Mouse (Mus musculus) thymus, postnatal 10 days (tissue): ENCODE results near the gene Rgs2.
A peak's percentile ranks its signal among the peaks of the same experiment; 100 is the strongest.

Experiments used
- DNase-seq, 2 experiments: peaks; one replicate each; pipeline ENCODE4 v3.0.0; 2021; ENCODE audit warnings: low spot score in 2 of 2

Rgs2 gene

DNA sequence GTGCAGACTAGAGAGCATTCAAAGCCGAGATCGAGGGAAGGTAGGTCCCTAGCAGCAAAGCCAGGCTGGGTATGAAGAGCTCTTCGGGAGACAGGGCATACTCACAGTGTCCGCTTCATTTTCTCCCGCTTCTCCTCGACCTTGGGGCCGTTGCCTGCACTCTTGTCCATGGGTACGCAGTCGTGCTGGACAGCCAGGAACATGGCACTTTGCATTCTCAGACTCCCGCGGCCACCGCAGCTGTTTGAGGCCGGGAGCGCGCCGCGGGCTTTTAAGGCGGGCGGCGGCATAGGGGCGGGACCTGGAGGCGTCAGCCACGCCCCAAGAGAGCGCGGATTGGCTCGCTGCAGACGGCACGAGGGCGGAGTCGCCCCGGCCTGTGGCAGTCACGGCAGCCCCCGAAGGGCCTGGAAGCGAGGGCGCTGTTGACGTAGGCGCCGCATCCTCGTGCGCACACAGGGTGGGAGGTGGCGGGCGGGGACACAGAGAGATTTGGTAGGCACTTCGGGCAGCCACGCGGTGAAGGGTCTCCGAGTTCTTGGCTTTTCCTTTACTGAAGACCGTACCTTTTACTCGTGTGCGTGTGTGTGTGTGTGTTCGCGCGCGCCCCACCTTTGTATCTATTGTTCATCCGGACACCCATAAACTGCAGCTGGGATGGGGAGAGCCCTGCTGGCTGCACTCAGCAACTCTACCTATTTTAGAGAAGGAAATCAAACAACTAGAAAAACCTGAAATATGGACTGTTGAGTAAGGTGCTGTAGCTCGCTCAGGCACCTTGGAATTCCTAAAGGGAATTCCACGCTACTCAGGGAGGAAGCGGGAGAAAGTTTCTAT, at the start of gene Rgs2:
TSS of gene Rgs2 (minus strand) at position 258 of the 837 bp plus-strand sequence.
- DNase-seq = peak; percentile 95 to 97

DNA sequence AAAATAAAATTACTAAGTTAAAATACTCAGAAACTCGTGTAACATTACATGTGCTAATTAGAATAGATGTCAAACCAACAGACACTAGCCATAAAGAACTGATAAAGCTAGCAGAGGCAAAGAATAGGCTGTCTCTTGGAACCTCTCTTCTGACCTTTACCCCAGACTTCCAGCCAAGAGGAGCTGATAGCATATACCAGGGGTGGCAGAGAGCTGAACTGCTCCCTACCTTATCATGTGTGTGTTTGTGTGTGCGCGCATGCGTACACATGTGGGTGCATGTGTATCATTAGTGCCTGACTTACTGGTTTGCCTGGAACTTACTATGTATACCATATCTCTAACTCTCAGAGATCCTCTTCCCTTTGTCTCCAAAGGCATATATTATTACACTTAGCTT, 49.4 kb upstream of the Rgs2 start:
- DNase-seq = no peak

DNA sequence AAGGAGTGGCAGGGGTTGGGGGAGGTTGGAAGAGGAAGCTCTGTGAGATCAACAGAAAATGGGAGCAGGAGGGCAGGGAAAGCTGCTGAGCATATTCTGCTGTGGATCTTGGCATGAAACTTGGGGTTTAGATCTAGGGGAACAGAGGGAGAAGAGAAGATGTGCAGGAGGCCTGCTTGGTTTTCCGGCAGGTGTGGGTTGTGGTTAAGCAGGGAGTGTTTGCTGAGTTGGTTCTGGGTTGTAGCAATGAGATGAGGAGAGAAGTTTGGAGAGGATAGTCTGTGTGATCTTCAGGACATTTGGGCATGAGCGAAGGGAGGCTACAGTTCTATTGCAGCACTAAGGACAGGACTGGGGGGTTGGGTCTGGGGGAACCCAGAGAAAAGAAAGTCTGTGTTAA, 37.9 kb upstream of the Rgs2 start:
- DNase-seq = peak; percentile 41 to 44

- DNase-seq = no peak
These were observed 29.5 kb upstream of the Rgs2 start for GRCm38 (mm10) chr1:144033498-144033897.

GRCm38 (mm10) chr1:144030499-144030898, 26.5 kb upstream of the Rgs2 start:
- DNase-seq = no peak

DNA sequence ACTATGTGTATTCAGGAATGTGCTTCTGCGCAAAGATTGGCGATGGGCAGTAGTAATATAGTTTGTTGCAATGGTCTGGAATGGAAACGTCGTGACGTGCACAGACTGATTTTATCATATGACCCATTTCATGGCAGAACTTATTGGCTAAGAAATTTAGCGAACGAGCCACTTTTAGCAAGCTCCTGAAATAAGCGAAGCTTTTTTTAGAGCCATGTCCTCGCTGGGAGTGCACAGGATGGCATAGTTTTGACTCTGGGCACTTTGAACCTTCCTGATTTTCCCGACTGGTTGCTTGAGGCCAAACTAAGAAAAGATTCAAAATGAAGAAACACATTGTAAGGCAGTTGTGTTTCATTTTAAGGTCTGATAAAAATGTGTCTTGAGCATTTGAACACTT, 25.7 kb upstream of the Rgs2 start:
- no peak for DNase-seq

GRCm38 (mm10) chr1:144018417-144018958, 14.5 kb upstream of the Rgs2 start:
- DNase-seq = no peak

DNA sequence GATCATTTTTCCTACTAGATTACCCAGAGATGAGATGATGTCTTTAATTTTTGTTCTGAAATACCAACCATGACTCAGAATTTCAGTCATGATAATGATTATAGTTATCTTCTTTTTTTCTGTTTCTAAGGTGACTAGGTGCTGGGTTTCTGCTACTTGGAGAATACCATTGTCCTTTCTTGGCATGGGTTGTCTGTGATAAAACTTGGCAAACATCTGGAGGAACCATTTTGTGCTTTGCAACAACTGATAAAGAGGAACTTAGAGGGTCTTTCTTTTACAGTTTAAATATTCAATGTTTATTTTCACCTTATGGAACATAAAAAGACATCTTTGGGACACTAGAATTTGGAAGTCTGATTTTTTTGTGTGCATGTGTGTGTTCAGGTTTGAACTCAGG, 10.0 kb upstream of the Rgs2 start:
- no peak for DNase-seq

GRCm38 (mm10) chr1:144007341-144007740, 3.4 kb upstream of the Rgs2 start:
- no peak for DNase-seq

DNA sequence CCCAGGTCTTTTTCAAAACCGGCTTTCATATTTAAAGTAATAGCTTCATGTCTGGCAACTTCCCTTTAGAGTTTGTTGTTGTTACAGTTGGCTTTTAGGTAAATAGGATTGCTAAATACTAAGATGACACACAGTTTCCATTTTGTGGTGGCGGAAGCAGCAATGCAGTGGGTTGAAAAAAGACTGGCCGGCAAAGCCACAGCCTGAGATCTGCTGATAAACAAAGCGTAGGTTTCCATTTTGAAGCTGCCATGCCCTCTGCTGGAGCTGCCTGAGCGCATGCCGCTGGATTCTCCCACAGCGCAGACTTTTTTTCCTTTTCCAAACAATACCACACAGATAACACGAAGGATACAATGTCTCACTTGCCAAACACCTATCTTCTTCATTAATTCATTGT, 2.6 kb upstream of the Rgs2 start:
- peak; percentile 31 to 58 for DNase-seq

GRCm38 (mm10) chr1:144005648-144006047, 1.7 kb upstream of the Rgs2 start:
- no peak for DNase-seq

GRCm38 (mm10) chr1:144004741-144005140, 780 bp upstream of the Rgs2 start:
- no peak for DNase-seq

DNA sequence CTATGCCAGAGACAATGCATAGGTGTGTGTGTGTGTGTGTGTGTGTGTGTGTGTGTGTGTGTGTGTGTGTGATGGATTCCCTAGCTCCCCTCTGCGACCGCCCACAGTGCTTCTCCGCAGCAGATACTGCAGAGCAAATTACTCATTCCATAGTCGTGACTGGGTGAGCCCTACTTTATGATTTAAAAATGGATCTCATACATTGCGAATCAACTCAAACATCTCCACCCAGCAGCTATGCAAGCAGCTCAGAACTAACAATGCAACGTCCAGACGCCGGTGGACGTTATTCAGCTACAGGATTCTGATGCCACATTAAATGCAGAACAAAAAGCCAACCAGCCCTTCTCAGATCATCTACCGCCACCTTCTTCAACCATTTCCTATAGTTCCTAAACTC, 545 bp downstream of the Rgs2 start:
- peak; percentile 14 to 20 for DNase-seq

DNA sequence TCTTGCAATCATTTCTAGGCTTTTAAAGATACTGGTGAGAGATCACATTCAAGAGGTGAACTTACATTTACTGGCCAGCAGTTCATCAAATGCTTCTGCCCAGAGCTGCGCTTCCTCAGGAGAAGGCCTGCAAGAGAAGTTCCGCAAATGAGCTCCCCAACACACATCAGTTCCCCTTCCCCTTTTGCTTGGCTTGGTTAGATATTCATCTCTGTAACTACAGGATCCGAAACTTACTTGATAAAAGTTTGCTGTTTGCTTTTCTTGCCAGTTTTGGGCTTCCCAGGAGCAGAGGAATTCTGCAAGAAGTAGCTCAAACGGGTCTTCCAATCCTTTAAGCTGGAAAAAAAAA, 1.3 kb downstream of the Rgs2 start:
- no peak for DNase-seq

GRCm38 (mm10) chr1:144002036-144002714, 1.8 kb downstream of the Rgs2 start:
- no peak for DNase-seq

- DNase-seq = no peak
These were observed 3.7 kb downstream of the Rgs2 start for GRCm38 (mm10) chr1:144000246-144000645.

- DNase-seq = no peak
These were observed 4.5 kb downstream of the Rgs2 start for GRCm38 (mm10) chr1:143999371-143999920.

DNA sequence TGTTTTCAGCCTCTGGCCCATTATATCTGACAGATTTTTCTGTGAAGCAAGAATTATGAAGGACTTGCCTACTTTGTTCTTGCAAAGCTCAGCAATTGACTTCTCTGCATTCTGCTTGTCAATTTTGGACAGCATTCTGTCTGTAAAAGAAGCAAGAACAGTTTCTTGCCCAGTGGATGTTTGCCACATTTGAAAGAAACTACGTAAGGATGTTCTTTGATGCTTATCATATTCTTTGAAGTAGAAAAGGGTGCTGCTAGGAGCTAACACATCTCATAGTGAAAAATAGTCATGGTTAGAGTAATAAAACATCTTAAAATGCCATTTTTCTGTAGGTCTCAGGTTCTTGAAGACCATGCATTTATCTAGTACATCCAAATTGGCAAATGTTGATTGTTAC, 10.9 kb downstream of the Rgs2 start:
- DNase-seq = no peak

DNA sequence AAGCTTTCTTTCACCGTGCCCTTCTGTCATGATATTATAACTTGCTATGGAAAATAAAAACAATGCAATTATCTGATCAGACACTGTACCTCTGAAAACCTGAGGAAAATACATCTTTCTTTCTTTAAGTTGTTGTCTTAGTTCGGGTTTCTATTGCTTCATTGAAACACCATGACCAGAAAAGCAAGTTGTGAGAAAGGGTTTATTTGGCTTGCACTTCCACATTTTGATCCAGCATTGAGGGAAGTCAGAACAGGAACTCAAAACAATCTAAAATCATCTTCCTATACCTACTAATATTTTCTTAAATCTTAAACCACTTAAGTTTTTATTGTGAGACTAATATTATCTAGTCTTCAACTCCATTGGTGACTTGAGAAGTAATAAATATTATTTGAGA, 11.4 kb downstream of the Rgs2 start:
- no peak for DNase-seq

- no peak for DNase-seq
These were observed 13.7 kb downstream of the Rgs2 start for GRCm38 (mm10) chr1:143990263-143990662.

DNA sequence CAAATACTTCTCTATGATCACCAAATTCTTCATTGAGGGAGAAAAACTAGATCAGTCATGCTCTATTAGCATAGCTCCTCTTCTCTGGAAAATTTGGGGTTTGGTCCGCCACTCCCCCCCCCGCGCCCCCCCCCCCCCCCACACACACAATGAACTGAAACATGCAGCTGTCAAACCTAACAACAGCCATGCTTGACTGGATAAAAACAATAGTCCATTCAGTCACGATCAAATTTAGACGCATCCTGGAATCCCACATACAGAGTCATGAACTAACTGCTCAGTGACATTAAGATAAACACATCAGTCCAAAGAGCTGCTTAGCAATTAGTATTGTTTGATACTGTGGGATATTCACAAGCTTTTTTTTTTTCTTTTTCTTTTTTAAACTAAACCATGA, 14.2 kb downstream of the Rgs2 start:
- DNase-seq = no peak

- DNase-seq = no peak
These were observed 15.2 kb downstream of the Rgs2 start for GRCm38 (mm10) chr1:143988756-143989155.
